Mouse (Mus musculus) kidney, postnatal 36 days (tissue): ENCODE results near the gene St3gal5.
A peak's percentile ranks its signal among the peaks of the same experiment; 100 is the strongest.

ENCODE experiments used
- DNase-seq, 2 experiments: peaks; one replicate each; pipeline ENCODE4 v3.0.0; 2021 to 2022; ENCODE audit warnings: mixed read lengths in 2 of 2

Gene St3gal5

GRCm38 (mm10) chr6:72098021-72098655, 746 bp downstream of the St3gal5 start:
- DNase-seq, result peak in 1 of 2 experiments; percentile 6

GRCm38 (mm10) chr6:72098691-72099090, 1.3 kb downstream of the St3gal5 start:
- DNase-seq, result peak; percentile 14 to 20

- no peak for DNase-seq
Measured at GRCm38 (mm10) chr6:72099281-72099680, 1.9 kb downstream of the St3gal5 start.

GRCm38 (mm10) chr6:72100171-72100570, 2.8 kb downstream of the St3gal5 start:
- DNase-seq, result no peak

GRCm38 (mm10) chr6:72100939-72101338, 3.5 kb downstream of the St3gal5 start:
- no peak for DNase-seq

GRCm38 (mm10) chr6:72101386-72101785, 4.0 kb downstream of the St3gal5 start:
- no peak for DNase-seq

GRCm38 (mm10) chr6:72102066-72102465, 4.7 kb downstream of the St3gal5 start:
- no peak for DNase-seq

GRCm38 (mm10) chr6:72104534-72104933, 7.1 kb downstream of the St3gal5 start:
- DNase-seq, result no peak

- no peak for DNase-seq
Measured at GRCm38 (mm10) chr6:72108941-72109892, 11.8 kb downstream of the St3gal5 start.

GRCm38 (mm10) chr6:72110577-72110976, 13.2 kb downstream of the St3gal5 start:
- no peak for DNase-seq

- DNase-seq, result no peak
Measured at GRCm38 (mm10) chr6:72112575-72112974, 15.2 kb downstream of the St3gal5 start.

- DNase-seq, result no peak
Measured at GRCm38 (mm10) chr6:72113093-72113702, 15.8 kb downstream of the St3gal5 start.

GRCm38 (mm10) chr6:72114902-72115301, 17.5 kb downstream of the St3gal5 start:
- no peak for DNase-seq

- no peak for DNase-seq
Measured at GRCm38 (mm10) chr6:72117322-72117968, 20.1 kb downstream of the St3gal5 start.

- DNase-seq, result no peak
Measured at GRCm38 (mm10) chr6:72119870-72120269, 22.5 kb downstream of the St3gal5 start.

- DNase-seq, result peak; percentile 37 to 39
Measured at GRCm38 (mm10) chr6:72121301-72121700, 23.9 kb downstream of the St3gal5 start.

GRCm38 (mm10) chr6:72122515-72122914, 25.1 kb downstream of the St3gal5 start:
- DNase-seq, result no peak

GRCm38 (mm10) chr6:72124315-72125103, 27.1 kb downstream of the St3gal5 start:
- DNase-seq, result no peak

GRCm38 (mm10) chr6:72126128-72126917, 28.9 kb downstream of the St3gal5 start:
- DNase-seq, result no peak

GRCm38 (mm10) chr6:72130056-72130455, 32.7 kb downstream of the St3gal5 start:
- no peak for DNase-seq

- no peak for DNase-seq
Measured at GRCm38 (mm10) chr6:72132671-72133214, 35.4 kb downstream of the St3gal5 start.
